Mouse (Mus musculus) hindbrain, embryonic 11.5 days (tissue): ENCODE measurements around the gene Itga8. TPM values are rescaled to one million over a fixed set of nuclear protein-coding genes. Genes with fewer than 3 reads are reported as not detected.

Experiments
- ATAC-seq: fragments of 200-750 bp; cut with Nextera tagmentation; 2 replicates; pipeline ENCODE4 v1.8.0; 2017; ENCODE audit warnings: mild to moderate bottlenecking, moderate TSS enrichment, moderate library complexity; ENCODE audit not compliant: low FRiP score
- DNase-seq: peaks from one replicate; pipeline ENCODE4 v3.0.0-alpha.2; 2015; ENCODE audit warnings: low spot score
- H3K27ac ChIP-seq: fragments of 300-500 bp; sonication (generic); 2 replicates; pipeline ENCODE4 v1.5.1; 2014; ENCODE audit warnings: mild to moderate bottlenecking, low read depth, low read length
- H3K27me3 ChIP-seq: fragments of 300-500 bp; sonication (generic); 2 replicates; pipeline ENCODE4 v1.6.1; 2014; ENCODE audit warnings: mild to moderate bottlenecking, low read length, moderate library complexity, mixed read lengths; ENCODE audit not compliant: control insufficient read depth, insufficient read depth
- H3K36me3 ChIP-seq: fragments of 300-500 bp; sonication (generic); 2 replicates; pipeline ENCODE4 v1.6.1; 2014; ENCODE audit warnings: mild to moderate bottlenecking, low read length, moderate library complexity, mixed read lengths; ENCODE audit not compliant: control insufficient read depth, insufficient read depth
- H3K4me1 ChIP-seq: fragments of 300-500 bp; sonication (generic); replicated peaks from 2 replicates; pipeline ENCODE4 v1.6.1; 2014; ENCODE audit warnings: low read length, mixed read lengths; ENCODE audit not compliant: control insufficient read depth, insufficient read depth
- H3K4me2 ChIP-seq: fragments of 300-500 bp; sonication (generic); replicated peaks from 2 replicates; pipeline ENCODE4 v1.6.1; 2014; ENCODE audit warnings: mild to moderate bottlenecking, low read depth, low read length
- H3K4me3 ChIP-seq: fragments of 300-500 bp; sonication (generic); 2 replicates; pipeline ENCODE4 v1.5.1; 2014; ENCODE audit warnings: low read depth, low read length
- H3K9ac ChIP-seq: fragments of 300-500 bp; sonication (generic); 2 replicates; pipeline ENCODE4 v1.6.1; 2014; ENCODE audit warnings: low read depth, low read length
- H3K9me3 ChIP-seq: fragments of 300-500 bp; sonication (generic); 2 replicates; pipeline ENCODE4 v1.6.1; 2016; ENCODE audit warnings: low read length; ENCODE audit not compliant: control insufficient read depth
- WGBS: fragments of 180-500 bp; shearing (Covaris S2); extraction: QIAGEN DNeasy Blood & Tissue Kit; methylation state at CpG from one replicate; pipeline ENCODE4 v1.1.7; 2014; 5-methylcytosine and 5-hydroxymethylcytosine counted together
- polyA plus RNA-seq: library from polyadenylated mRNA; unstranded; fragments of >200 nt; fragmentation: Nextera tagmentation; extraction: Ambion mirVana; gene quantifications from 2 replicates; pipeline ENCODE4 v1.2.1, GENCODE M21; 2014

Itga8 gene
- polyA plus RNA-seq, 1 experiment from 2014 or later = 3.4 TPM

DNA sequence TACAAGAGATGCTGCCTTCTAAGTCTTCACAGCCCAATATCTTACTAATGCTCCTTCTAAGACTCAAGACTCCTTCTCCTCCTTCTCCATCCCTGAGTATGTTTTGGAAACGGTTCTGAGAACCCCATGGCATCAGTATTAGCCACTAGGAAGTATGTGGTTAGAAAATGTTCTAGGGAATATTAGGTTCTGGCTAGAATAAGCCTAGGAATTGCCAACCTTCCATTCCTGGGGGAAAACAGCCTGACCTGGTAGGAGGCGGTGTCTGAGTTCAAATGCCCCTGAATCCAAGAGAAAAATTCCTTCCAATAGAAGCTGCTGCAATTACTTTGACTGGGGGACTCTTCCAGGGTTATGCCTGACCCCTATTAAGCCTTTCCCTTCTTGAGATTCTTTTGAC is 24.1 kb upstream of the Itga8 start:
- no peaks in the 10 kb centered on the region for H3K9me3 ChIP-seq
- DNase-seq (no peak), ATAC-seq (no peak)
- 79% methylated on average over 2 of the region's 2 CpGs for WGBS
- H3K27me3 ChIP-seq = no peaks in the 10 kb centered on the region
- H3K4me2 ChIP-seq = no peak overlapping the region
- no peak overlapping the region for H3K27ac ChIP-seq
- H3K4me3 ChIP-seq = no peak overlapping the region
- H3K9ac ChIP-seq = no peak overlapping the region
- no peaks in the 10 kb centered on the region; the same call in 1 of the 2 replicates for H3K4me1 ChIP-seq
- H3K36me3 ChIP-seq = no peaks in the 10 kb centered on the region

DNA sequence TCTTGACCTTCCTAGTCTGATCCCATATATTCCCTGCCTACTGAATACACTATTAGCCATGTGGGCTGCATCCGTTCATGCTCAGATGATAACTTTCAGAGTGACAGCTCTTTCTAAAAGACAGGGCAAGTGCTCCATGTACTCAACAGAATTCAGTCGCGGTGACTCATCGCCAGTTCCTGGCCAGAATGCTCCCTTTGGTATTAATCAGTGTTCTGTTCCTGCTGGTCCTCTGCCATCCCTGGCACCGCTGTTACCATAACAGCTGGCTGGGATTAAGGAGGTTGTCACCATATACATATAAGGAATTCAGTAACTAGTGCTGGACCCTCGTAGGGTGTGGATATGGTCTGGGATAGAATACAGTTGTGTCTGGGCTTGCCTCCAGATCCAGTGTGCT is 23.7 kb upstream of the Itga8 start:
- H3K4me3 ChIP-seq = no peak overlapping the region

DNA sequence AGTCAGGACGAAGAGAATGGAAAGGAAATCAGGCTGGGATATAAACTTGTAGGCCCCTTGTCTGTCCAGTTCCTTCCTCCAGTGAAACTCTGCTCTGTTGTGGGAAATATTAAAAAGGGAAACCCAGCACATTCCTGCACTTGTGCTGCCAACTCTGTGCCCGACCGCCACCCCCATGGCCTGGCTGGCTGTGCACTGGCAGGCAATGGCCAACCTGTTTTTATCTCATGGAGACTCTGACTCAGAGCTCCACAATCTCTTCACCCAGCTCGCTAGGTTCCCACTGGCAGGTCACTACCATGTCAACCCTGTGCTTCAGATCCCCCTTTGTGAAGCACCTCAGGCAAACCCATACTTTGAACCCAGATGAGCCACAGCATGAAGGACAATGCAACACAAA is 19.2 kb upstream of the Itga8 start:
- H3K9me3 ChIP-seq = no peaks in the 10 kb centered on the region
- no peaks in the 10 kb centered on the region for H3K4me1 ChIP-seq
- ATAC-seq (no peak), DNase-seq (no peak)
- H3K36me3 ChIP-seq = no peaks in the 10 kb centered on the region
- no peak overlapping the region for H3K4me3 ChIP-seq
- H3K27me3 ChIP-seq = no peaks in the 10 kb centered on the region
- H3K9ac ChIP-seq = no peak overlapping the region
- 90% methylated on average over 4 of the region's 4 CpGs for WGBS
- H3K27ac ChIP-seq = no peak overlapping the region
- no peak overlapping the region for H3K4me2 ChIP-seq

More for the DNA sequence above, 23.7 kb upstream of the Itga8 start:
- WGBS = 94% methylated on average over 6 of the region's 6 CpGs
- no peaks in the 10 kb centered on the region; the same call in 1 of the 2 replicates for H3K4me1 ChIP-seq
- H3K4me2 ChIP-seq = no peak overlapping the region
- H3K27me3 ChIP-seq = no peaks in the 10 kb centered on the region
- no peak overlapping the region for H3K9ac ChIP-seq
- no peaks in the 10 kb centered on the region for H3K9me3 ChIP-seq
- no peaks in the 10 kb centered on the region for H3K36me3 ChIP-seq
- H3K27ac ChIP-seq = no peak overlapping the region
- no peak for DNase-seq
- ATAC-seq = no peak

DNA sequence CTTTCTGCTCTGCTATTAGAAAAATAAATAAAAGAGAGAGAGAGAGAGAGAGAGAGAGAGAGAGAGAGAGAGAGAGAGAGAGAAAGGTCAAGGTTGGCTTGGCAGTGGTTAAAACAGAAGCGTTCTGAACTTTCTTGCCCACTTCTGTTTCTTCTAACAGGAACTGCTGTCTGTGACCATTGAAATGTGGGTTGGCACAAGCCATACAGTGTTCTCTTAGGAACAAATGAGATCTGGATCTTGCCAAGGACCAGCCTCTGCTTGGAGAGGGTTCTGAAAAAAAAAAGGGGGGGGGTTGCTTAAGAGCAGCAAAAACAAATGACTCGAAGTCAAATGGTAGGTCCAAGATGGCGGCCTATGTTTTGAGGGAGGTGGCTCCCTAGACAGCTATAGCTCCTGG is 17.0 kb upstream of the Itga8 start:
- Histone ChIP-seq H3K4me3 (no peak overlapping the region), H3K9ac (no peak overlapping the region), H3K4me2 (no peak overlapping the region), H3K36me3 (no peaks in the 10 kb centered on the region), H3K27me3 (no peaks in the 10 kb centered on the region), H3K27ac (no peak overlapping the region), H3K4me1 (no peaks in the 10 kb centered on the region), H3K9me3 (no peaks in the 10 kb centered on the region)
- WGBS = 94% methylated on average over 3 of the region's 3 CpGs
- no peak for DNase-seq
- no peak for ATAC-seq

DNA sequence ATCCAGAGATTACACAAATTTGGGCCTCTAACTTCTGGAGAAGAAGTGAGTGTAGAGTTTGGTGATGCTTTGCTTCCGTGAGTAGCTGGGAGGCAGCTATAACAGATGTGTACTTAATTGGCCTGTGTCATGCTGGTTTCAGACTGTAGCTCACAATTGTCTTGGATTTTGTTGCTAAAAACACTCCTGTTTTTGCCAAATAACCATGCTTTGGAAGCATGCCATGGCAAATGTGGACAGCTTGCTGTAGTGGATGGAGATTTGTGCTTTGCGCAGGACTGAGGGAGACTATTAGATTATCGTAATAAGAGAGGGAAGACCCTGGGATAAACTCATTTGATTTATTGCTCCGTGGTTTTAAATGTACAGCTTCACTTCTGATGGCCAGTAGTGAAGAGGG is 16.3 kb upstream of the Itga8 start:
- H3K27ac ChIP-seq = no peak overlapping the region
- no peak overlapping the region for H3K4me3 ChIP-seq
- no peaks in the 10 kb centered on the region for H3K9me3 ChIP-seq
- no peak overlapping the region for H3K9ac ChIP-seq
- H3K36me3 ChIP-seq = no peaks in the 10 kb centered on the region
- no peak for ATAC-seq
- no peak for DNase-seq
- H3K4me1 ChIP-seq = no peaks in the 10 kb centered on the region
- no peaks in the 10 kb centered on the region for H3K27me3 ChIP-seq
- WGBS = 88% methylated on average over 4 of the region's 4 CpGs
- H3K4me2 ChIP-seq = no peak overlapping the region

DNA sequence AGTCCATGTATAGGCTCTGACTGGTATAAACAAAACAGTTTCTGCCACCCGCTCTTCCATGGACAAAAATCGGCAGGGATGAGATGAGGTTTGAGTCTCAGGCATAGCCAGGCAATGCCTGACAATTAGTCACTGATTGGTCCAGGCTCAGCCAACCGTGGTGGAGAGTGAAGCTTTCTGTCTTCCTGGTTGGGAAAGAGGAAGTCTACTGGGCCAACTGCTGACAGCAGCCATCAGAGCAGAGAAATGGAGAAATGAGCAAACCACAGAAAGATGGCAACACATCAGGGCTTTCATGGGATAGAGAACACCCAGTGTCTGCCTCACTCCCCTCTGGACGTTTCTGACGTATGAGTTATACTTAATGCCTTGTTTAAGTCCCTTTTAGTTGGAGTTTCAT is 15.6 kb upstream of the Itga8 start:
- Histone ChIP-seq H3K9me3 (no peaks in the 10 kb centered on the region), H3K9ac (no peak overlapping the region), H3K4me3 (no peak overlapping the region), H3K4me2 (no peak overlapping the region), H3K4me1 (no peaks in the 10 kb centered on the region), H3K27ac (no peak overlapping the region), H3K36me3 (no peaks in the 10 kb centered on the region), H3K27me3 (no peaks in the 10 kb centered on the region)
- WGBS = 89% methylated on average over 5 of the region's 5 CpGs
- no peak for DNase-seq
- ATAC-seq = no peak

DNA sequence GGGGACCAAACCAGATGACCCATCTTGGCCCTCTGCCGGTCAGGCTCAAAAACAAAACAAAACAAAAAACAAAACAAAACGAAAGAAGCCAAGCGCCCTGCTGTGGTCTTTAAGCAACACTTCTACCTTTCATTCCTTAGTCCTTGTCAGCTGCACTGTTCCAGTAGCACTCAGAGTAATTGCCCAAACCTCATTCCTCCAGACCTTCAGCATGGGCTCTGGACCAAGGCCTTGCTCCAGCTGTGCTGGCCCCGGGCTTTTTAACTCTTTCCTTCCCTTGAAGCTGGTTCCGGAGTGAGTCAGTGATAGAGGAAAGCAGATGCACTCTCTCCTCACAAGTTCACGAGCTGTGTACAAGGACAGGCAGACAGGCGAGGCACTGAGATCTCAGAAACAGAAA is 14.6 kb upstream of the Itga8 start:
- DNase-seq = no peak
- WGBS = 33% methylated on average over 7 of the region's 7 CpGs
- Histone ChIP-seq H3K27me3 (no peaks in the 10 kb centered on the region), H3K4me2 (no peak overlapping the region), H3K27ac (no peak overlapping the region), H3K9me3 (no peaks in the 10 kb centered on the region), H3K4me3 (no peak overlapping the region), H3K9ac (no peak overlapping the region), H3K4me1 (no peaks in the 10 kb centered on the region), H3K36me3 (no peaks in the 10 kb centered on the region)
- ATAC-seq = no peak

DNA sequence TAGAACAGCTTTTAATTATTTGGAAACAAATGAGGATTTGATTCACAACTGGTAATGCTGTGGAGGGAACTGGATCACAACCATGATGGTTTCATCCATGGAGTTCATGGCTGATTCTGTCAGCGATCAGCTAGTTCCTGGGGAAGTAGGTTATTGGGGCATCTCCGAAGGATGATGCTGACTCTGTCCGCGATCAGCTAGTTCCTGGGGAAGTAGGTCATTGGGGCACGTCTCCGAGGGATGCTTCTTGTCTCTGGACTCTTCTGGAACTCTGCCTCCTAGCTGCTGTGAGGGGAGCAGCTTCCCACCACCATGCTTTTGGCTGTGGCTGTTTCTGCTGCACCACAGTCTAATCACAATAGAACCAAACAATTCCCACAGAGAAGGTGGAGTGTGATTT is 12.3 kb upstream of the Itga8 start:
- no peaks in the 10 kb centered on the region for H3K36me3 ChIP-seq
- DNase-seq = no peak
- no peaks in the 10 kb centered on the region for H3K9me3 ChIP-seq
- WGBS = 74% methylated on average over 6 of the region's 6 CpGs
- H3K4me3 ChIP-seq = no peak overlapping the region
- no peak overlapping the region for H3K27ac ChIP-seq
- no peak overlapping the region for H3K4me2 ChIP-seq
- no peak overlapping the region for H3K9ac ChIP-seq
- ATAC-seq = no peak
- H3K4me1 ChIP-seq = no peaks in the 10 kb centered on the region
- H3K27me3 ChIP-seq = no peaks in the 10 kb centered on the region

DNA sequence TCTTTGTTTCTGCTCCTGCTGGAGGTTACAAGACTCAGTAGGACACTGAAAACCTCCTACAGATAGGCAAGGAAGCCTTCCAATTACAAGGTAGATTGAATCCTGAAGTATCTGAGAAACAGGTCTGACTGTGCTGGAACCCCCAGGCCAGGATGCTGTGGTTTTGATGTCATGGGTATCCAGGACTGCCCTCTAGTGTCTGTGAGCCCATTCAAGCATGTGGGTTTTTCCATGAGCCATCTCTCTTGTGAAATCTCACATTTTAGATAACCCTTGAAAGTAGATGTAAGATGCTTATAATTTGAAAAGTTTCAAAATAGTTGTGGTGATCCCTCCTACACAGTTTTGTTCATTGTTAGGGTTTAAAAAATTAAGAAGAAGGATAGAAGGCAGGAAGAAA is 6.7 kb upstream of the Itga8 start:
- Histone ChIP-seq H3K27me3 (no peaks in the 10 kb centered on the region), H3K4me1 (no peaks in the 10 kb centered on the region), H3K27ac (no peak overlapping the region), H3K4me2 (no peak overlapping the region), H3K9ac (no peak overlapping the region), H3K36me3 (no peaks in the 10 kb centered on the region), H3K4me3 (no peak overlapping the region), H3K9me3 (no peaks in the 10 kb centered on the region)
- no peak for ATAC-seq
- DNase-seq = no peak
